Mouse (Mus musculus): ENCODE measurements around the gene Nup85. TPM values are rescaled to one million over a fixed set of nuclear protein-coding genes. Genes with fewer than 3 reads are reported as not detected.

Nup85 gene
- polyA plus RNA-seq (2012; rRNA removed): 12.6 and 16.8 TPM in 2 replicates

- Histone ChIP-seq H3K4me1 (ENCODE audit: control insufficient read depth, insufficient read depth, insufficient read length, low read length) (no peaks in the 10 kb centered on the region), H3K27me3 (ENCODE audit: control insufficient read depth, insufficient read depth, low read length) (no peaks in the 10 kb centered on the region), H3K27ac (ENCODE audit: insufficient read depth, low read depth, low read length) (peak within 1 kb of the TSS; percentile 77), H3K4me3 (ENCODE audit: low read depth, low read length) (peak within 1 kb of the TSS; percentile 95), H3K36me3 (ENCODE audit: control insufficient read depth, insufficient read depth, low read length) (peaks cover 12% of the 10 kb centered on the region; the same call in 1 of the 2 replicates)
- TF ChIP-seq CTCF (IDR thresholded peaks at IDR 0.05; ENCODE audit: extremely low read depth, insufficient read length, insufficient replicate concordance, low read depth, low read length) (no peak), POLR2A (IDR thresholded peaks at IDR 0.05; ENCODE audit: low read depth, low read length) (peak; percentile 58; the same call in 1 of the 2 replicates)
- WGBS: 1% methylated on average over 42 of the region's 42 CpGs
Observed at GRCm38 (mm10) chr11:115564064-115564809, at the start of gene Nup85. TSS of gene Nup85 (plus strand) at chr11:115564434.

GRCm38 (mm10) chr11:115515021-115515420, 49.2 kb upstream of the Nup85 start:
- 62% methylated on average over 6 of the region's 6 CpGs for WGBS
- no peak for TF ChIP-seq CTCF (IDR thresholded peaks at IDR 0.05; ENCODE audit: extremely low read depth, insufficient read length, insufficient replicate concordance, low read depth, low read length)
- TF ChIP-seq POLR2A (IDR thresholded peaks at IDR 0.05; ENCODE audit: low read depth, low read length): no peak
- no peak overlapping the region for H3K4me3 ChIP-seq (ENCODE audit: low read depth, low read length)
- no peak overlapping the region for H3K27ac ChIP-seq (ENCODE audit: insufficient read depth, low read depth, low read length)
- H3K4me1 ChIP-seq (ENCODE audit: control insufficient read depth, insufficient read depth, insufficient read length, low read length): peaks cover 15% of the 10 kb centered on the region; the same call in 1 of the 2 replicates
- no peaks in the 10 kb centered on the region for H3K36me3 ChIP-seq (ENCODE audit: control insufficient read depth, insufficient read depth, low read length)
- no peaks in the 10 kb centered on the region for H3K27me3 ChIP-seq (ENCODE audit: control insufficient read depth, insufficient read depth, low read length)

GRCm38 (mm10) chr11:115516942-115517341, 47.3 kb upstream of the Nup85 start:
- WGBS: 70% methylated on average over 5 of the region's 5 CpGs
- peaks cover 6% of the 10 kb centered on the region; the same call in 1 of the 2 replicates for H3K4me1 ChIP-seq (ENCODE audit: control insufficient read depth, insufficient read depth, insufficient read length, low read length)
- H3K36me3 ChIP-seq (ENCODE audit: control insufficient read depth, insufficient read depth, low read length): no peaks in the 10 kb centered on the region
- no peaks in the 10 kb centered on the region for H3K27me3 ChIP-seq (ENCODE audit: control insufficient read depth, insufficient read depth, low read length)
- H3K4me3 ChIP-seq (ENCODE audit: low read depth, low read length): no peak overlapping the region
- H3K27ac ChIP-seq (ENCODE audit: insufficient read depth, low read depth, low read length): no peak overlapping the region
- TF ChIP-seq CTCF (IDR thresholded peaks at IDR 0.05; ENCODE audit: extremely low read depth, insufficient read length, insufficient replicate concordance, low read depth, low read length): no peak
- no peak for TF ChIP-seq POLR2A (IDR thresholded peaks at IDR 0.05; ENCODE audit: low read depth, low read length)

- Histone ChIP-seq H3K4me1 (ENCODE audit: control insufficient read depth, insufficient read depth, insufficient read length, low read length) (peaks cover 2% of the 10 kb centered on the region; the same call in 1 of the 2 replicates), H3K4me3 (ENCODE audit: low read depth, low read length) (no peak overlapping the region), H3K27ac (ENCODE audit: insufficient read depth, low read depth, low read length) (no peak overlapping the region), H3K36me3 (ENCODE audit: control insufficient read depth, insufficient read depth, low read length) (peaks cover 7% of the 10 kb centered on the region; the same call in 1 of the 2 replicates), H3K27me3 (ENCODE audit: control insufficient read depth, insufficient read depth, low read length) (no peaks in the 10 kb centered on the region)
- TF ChIP-seq POLR2A (IDR thresholded peaks at IDR 0.05; ENCODE audit: low read depth, low read length) (no peak), CTCF (IDR thresholded peaks at IDR 0.05; ENCODE audit: extremely low read depth, insufficient read length, insufficient replicate concordance, low read depth, low read length) (no peak)
- WGBS: 76% methylated on average over 9 of the region's 9 CpGs
Observed at GRCm38 (mm10) chr11:115518693-115519092, 45.5 kb upstream of the Nup85 start.

GRCm38 (mm10) chr11:115519581-115519980, 44.7 kb upstream of the Nup85 start:
- Histone ChIP-seq H3K27ac (ENCODE audit: insufficient read depth, low read depth, low read length) (no peak overlapping the region), H3K36me3 (ENCODE audit: control insufficient read depth, insufficient read depth, low read length) (peaks cover 11% of the 10 kb centered on the region), H3K4me1 (ENCODE audit: control insufficient read depth, insufficient read depth, insufficient read length, low read length) (peaks cover 2% of the 10 kb centered on the region; the same call in 1 of the 2 replicates), H3K4me3 (ENCODE audit: low read depth, low read length) (no peak overlapping the region), H3K27me3 (ENCODE audit: control insufficient read depth, insufficient read depth, low read length) (no peaks in the 10 kb centered on the region)
- 83% methylated on average over 3 of the region's 3 CpGs for WGBS
- TF ChIP-seq CTCF (IDR thresholded peaks at IDR 0.05; ENCODE audit: extremely low read depth, insufficient read length, insufficient replicate concordance, low read depth, low read length) (no peak), POLR2A (IDR thresholded peaks at IDR 0.05; ENCODE audit: low read depth, low read length) (no peak)

- H3K4me1 ChIP-seq (ENCODE audit: control insufficient read depth, insufficient read depth, insufficient read length, low read length): no peaks in the 10 kb centered on the region
- no peaks in the 10 kb centered on the region for H3K27me3 ChIP-seq (ENCODE audit: control insufficient read depth, insufficient read depth, low read length)
- TF ChIP-seq CTCF (IDR thresholded peaks at IDR 0.05; ENCODE audit: extremely low read depth, insufficient read length, insufficient replicate concordance, low read depth, low read length) (no peak), POLR2A (IDR thresholded peaks at IDR 0.05; ENCODE audit: low read depth, low read length) (no peak)
- H3K27ac ChIP-seq (ENCODE audit: insufficient read depth, low read depth, low read length): no peak overlapping the region
- WGBS: 87% methylated on average over 2 of the region's 2 CpGs
- no peak overlapping the region for H3K4me3 ChIP-seq (ENCODE audit: low read depth, low read length)
- peaks cover 14% of the 10 kb centered on the region for H3K36me3 ChIP-seq (ENCODE audit: control insufficient read depth, insufficient read depth, low read length)
Observed at GRCm38 (mm10) chr11:115520218-115520617, 44.0 kb upstream of the Nup85 start.

GRCm38 (mm10) chr11:115521080-115521479, 43.2 kb upstream of the Nup85 start:
- Histone ChIP-seq H3K27ac (ENCODE audit: insufficient read depth, low read depth, low read length) (no peak overlapping the region), H3K4me3 (ENCODE audit: low read depth, low read length) (no peak overlapping the region), H3K4me1 (ENCODE audit: control insufficient read depth, insufficient read depth, insufficient read length, low read length) (no peaks in the 10 kb centered on the region), H3K27me3 (ENCODE audit: control insufficient read depth, insufficient read depth, low read length) (no peaks in the 10 kb centered on the region), H3K36me3 (ENCODE audit: control insufficient read depth, insufficient read depth, low read length) (peaks cover 22% of the 10 kb centered on the region)
- WGBS: 74% methylated on average over 4 of the region's 4 CpGs
- no peak for TF ChIP-seq POLR2A (IDR thresholded peaks at IDR 0.05; ENCODE audit: low read depth, low read length)

Measured in small intestine, adult 2 months (tissue).